Mouse (Mus musculus) CD8-positive naive resting alpha-beta T cell, adult 2 months (primary cell): ENCODE measurements around the gene Dyrk3.

ENCODE experiments used
- DNase-seq, 2 experiments: peaks; one replicate each; pipeline ENCODE4 v3.0.0; 2022; ENCODE audit warnings: low read depth in 2 of 2, low spot score in 2 of 2

The Dyrk3 gene

DNA sequence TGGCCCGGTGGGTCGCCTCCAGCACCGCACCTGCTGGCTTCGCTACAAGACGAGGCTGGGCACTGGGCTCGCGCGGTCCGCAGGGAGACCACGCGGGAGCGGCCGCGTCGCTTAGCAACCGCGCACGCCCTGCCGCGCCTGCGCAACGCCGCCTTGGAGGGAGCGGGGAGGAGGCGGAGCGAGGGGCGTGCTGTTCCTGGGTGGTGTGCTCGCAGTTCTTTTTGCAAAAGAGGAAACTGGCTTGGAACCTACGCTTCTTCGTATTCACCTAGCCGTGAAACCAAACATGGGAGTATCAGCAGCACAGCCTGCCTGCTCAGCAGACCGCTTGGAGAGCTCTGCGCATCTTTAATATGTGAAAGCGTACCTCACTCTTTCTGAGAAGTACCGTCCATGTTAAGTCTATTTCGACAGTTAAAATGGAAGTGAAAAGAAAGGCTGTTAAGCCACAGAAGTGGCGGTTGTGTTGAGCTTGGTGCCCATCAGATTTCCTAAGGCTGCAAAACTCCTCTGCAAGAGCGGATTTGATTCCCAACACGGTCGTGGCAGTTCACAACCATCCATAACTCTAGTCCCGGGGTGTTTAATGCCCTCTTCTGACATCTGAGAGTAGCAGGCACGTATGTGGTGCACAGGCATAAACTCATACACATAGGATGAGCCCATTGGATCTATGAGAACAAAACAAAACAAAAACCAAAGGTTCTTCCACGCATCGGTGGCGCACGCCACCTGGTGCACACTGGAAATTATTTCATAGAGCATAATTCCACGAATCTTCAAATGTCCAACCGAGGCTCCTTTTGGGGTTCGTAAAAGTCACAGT lies at the start of gene Dyrk3:
Dyrk3 (minus strand) TSS at position 150 of the 826 bp plus-strand sequence.
- peak; percentile 73 to 82 for DNase-seq

- no peak for DNase-seq
These were observed 49.7 kb upstream of the Dyrk3 start for GRCm38 (mm10) chr1:131187856-131188255.

GRCm38 (mm10) chr1:131186995-131187394 lies 48.9 kb upstream of the Dyrk3 start:
- no peak for DNase-seq

GRCm38 (mm10) chr1:131185821-131186506 lies 47.8 kb upstream of the Dyrk3 start:
- no peak for DNase-seq

DNA sequence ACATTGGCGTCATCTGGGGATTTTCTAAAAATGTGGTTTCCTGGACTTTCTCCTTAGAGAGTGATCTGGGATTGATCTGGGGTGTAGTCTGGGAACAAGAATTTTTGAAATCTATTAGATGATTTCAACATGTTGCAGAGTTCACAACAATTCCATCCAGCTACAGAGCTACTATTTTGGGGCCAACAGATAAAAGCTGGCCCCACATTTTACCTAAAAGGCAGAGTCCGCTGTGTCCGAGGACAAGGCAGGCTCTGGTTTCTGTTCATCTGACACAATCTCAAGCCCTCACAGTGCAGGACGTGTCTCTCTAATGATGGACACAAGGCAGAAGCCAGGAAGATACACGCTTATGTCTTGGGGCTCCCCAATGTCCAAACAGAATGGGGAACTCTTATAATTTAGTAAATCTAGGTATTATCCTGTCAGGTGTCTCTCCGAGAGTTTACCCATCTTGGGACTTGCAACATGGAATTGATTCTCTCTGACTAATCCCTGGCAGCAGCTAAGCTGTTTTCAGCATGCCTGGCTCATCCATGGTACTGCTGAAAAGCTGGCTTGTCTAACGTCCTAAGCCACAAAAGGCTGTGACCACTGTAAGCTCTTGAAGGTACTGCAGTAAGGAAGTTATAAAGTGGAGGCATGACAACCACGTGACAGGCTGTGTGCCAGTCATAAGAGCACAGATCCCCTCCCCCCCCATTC lies 47.0 kb upstream of the Dyrk3 start:
- DNase-seq: no peak

GRCm38 (mm10) chr1:131184253-131184955 lies 46.3 kb upstream of the Dyrk3 start:
- no peak for DNase-seq

- DNase-seq: no peak
These were observed 45.1 kb upstream of the Dyrk3 start for GRCm38 (mm10) chr1:131183201-131183600.

GRCm38 (mm10) chr1:131181642-131182527 lies 43.7 kb upstream of the Dyrk3 start:
- DNase-seq: peak; percentile 82 to 89

- DNase-seq: no peak
These were observed 42.2 kb upstream of the Dyrk3 start for GRCm38 (mm10) chr1:131180386-131180785.

GRCm38 (mm10) chr1:131178083-131178482 lies 39.9 kb upstream of the Dyrk3 start:
- DNase-seq: no peak

- DNase-seq: no peak
These were observed 39.1 kb upstream of the Dyrk3 start for GRCm38 (mm10) chr1:131177249-131177648.

GRCm38 (mm10) chr1:131175819-131176218 lies 37.7 kb upstream of the Dyrk3 start:
- DNase-seq: no peak

DNA sequence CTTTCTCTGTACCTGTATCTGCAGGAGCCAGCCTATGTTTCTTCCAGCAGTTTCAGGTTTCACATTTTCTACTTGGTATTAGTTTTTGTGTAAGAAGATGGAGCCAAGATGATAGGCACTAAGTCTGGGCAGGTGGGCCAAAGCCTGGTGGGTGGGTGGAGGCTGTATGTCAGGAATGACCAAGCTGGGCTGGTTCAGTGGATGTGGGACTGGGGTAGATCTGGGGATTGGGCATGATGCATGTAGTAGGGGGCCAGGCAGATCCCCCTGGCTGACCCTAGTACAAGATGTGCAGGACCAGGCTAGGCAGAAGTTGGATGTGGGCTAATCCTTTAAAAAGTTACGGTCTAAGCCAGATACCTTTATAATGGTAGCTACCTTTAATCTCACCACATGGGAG lies 37.0 kb upstream of the Dyrk3 start:
- no peak for DNase-seq

DNA sequence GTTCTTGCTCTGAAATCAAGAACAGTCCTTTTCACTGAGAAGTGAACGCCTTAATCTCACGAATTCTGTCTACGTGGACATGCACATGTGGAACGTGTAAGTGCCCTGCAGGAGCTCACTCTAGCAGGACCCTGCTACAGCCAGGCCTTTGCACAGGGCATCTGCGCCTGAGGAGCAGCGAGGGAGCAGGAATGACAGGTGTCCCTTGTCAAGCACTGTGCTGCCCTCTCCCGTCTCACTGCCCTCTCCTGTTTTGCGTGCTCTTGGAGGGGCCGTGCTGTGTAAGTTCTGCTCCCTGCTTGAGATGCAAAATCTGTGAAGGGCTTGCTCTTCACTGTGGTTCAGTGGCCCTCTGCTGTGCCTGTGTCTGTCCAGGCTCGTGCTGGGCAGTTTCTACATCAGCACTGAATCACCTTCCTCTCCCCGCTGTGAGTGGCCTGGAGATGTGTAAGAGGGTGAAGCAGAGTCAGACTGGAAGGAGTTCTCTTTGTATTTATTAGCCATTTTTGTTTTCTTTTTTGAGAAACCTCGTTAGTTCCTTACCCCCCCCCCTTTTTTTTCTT lies 36.2 kb upstream of the Dyrk3 start:
- DNase-seq: no peak

GRCm38 (mm10) chr1:131173809-131174208 lies 35.7 kb upstream of the Dyrk3 start:
- DNase-seq: no peak

DNA sequence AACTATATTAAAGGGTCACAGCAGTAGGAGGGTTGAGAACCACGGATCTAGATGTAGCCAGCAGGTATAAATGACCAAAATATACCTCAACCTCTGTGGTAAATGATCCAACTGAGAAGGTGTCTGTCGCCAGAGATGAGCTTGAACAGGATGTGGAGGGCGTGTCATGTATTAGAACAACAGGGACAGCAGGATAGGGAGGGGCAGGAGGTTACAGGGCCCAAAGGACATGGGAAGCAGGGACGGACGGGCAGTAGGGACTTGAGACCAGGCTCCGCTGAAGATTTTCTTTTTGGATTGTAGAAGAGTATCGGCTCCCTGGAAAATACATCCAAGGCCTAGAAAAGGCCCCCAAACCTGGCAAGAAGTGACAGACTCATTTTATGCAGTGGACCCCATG lies 34.9 kb upstream of the Dyrk3 start:
- DNase-seq: no peak

DNA sequence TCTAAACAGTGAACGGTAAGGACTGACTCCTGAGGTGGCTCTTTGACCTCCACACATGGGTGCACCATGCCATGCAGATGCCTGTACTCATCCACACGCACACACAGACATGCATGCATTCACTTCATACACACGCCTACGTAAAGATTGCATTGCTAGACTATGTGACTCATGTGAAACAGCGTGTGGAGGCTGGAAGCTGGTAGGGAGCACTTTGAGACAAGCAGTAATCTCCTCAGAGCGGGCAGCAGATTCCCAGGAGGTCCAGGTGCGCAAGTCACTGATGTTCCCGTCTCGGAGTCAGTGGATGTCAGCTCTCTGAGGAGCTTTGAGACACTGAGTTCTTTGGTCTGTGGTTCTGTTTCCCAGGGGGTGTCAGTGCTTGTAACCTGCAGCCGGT lies 29.5 kb upstream of the Dyrk3 start:
- DNase-seq: no peak

- no peak for DNase-seq
These were observed 26.3 kb upstream of the Dyrk3 start for GRCm38 (mm10) chr1:131164427-131164826.

DNA sequence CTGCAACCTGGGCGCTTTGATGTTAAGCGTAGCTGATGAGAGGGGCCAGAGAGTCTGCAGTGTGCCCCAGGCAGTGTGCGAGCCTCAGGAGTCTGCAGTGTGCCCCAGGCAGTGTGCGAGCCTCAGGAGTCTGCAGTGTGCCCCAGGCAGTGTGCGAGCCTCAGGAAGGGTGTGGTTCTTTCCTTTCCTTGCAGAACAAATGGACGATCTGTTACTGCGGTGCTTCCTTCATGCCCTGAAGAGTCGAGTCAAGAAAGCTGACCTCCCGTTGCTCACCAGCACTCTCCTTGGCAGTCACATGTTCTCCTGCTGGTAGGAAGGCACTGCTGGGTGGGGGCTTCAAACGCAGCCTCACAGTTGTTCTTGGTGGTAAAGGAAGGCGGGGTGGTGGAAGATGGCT lies 23.0 kb upstream of the Dyrk3 start:
- no peak for DNase-seq
